Mouse (Mus musculus): Measurements from ENCODE around the gene App.

App gene

GRCm38 (mm10) chr16:85071791-85072190, 101.8 kb downstream of the App start:
- DNase-seq: no peak

- no peak for DNase-seq
These were observed 102.3 kb downstream of the App start for GRCm38 (mm10) chr16:85071248-85071647.

GRCm38 (mm10) chr16:85067254-85067893, 106.2 kb downstream of the App start:
- peak; percentile 58 for DNase-seq

GRCm38 (mm10) chr16:85066227-85066626, 107.3 kb downstream of the App start:
- no peak for DNase-seq

- DNase-seq: no peak
These were observed 108.8 kb downstream of the App start for GRCm38 (mm10) chr16:85064800-85065199.

GRCm38 (mm10) chr16:85062732-85063131, 110.8 kb downstream of the App start:
- no peak for DNase-seq

- DNase-seq: no peak
These were observed 111.8 kb downstream of the App start for GRCm38 (mm10) chr16:85061725-85062124.

GRCm38 (mm10) chr16:85058138-85058537, 115.4 kb downstream of the App start:
- DNase-seq: no peak

- DNase-seq: no peak
These were observed 117.4 kb downstream of the App start for GRCm38 (mm10) chr16:85056212-85056611.

- DNase-seq: no peak
These were observed 119.6 kb downstream of the App start for GRCm38 (mm10) chr16:85053996-85054395.

GRCm38 (mm10) chr16:85047310-85047709, 126.3 kb downstream of the App start:
- no peak for DNase-seq

GRCm38 (mm10) chr16:85041153-85041959, 132.2 kb downstream of the App start:
- no peak for DNase-seq

GRCm38 (mm10) chr16:85038731-85039130, 134.8 kb downstream of the App start:
- peak; percentile 65 for DNase-seq

GRCm38 (mm10) chr16:85037969-85038644, 135.5 kb downstream of the App start:
- DNase-seq: no peak

- DNase-seq: no peak
These were observed 137.8 kb downstream of the App start for GRCm38 (mm10) chr16:85035815-85036214.

GRCm38 (mm10) chr16:85033747-85034146, 139.8 kb downstream of the App start:
- DNase-seq: no peak

GRCm38 (mm10) chr16:85030810-85031209, 142.8 kb downstream of the App start:
- DNase-seq: no peak

GRCm38 (mm10) chr16:85028396-85028795, 145.2 kb downstream of the App start:
- DNase-seq: no peak

GRCm38 (mm10) chr16:85024706-85025105, 148.9 kb downstream of the App start:
- DNase-seq: no peak

- DNase-seq: peak; percentile 54
These were observed 150.5 kb downstream of the App start for GRCm38 (mm10) chr16:85023106-85023505.

GRCm38 (mm10) chr16:85020696-85021323, 152.8 kb downstream of the App start:
- no peak for DNase-seq

- DNase-seq: no peak
These were observed 154.3 kb downstream of the App start for GRCm38 (mm10) chr16:85019273-85019672.

GRCm38 (mm10) chr16:85017845-85018244, 155.7 kb downstream of the App start:
- DNase-seq: no peak
